Mouse (Mus musculus) lung, adult 2 months (tissue): ENCODE results near the gene Rsph4a.

Experiments
- CTCF ChIP-seq: fragments of 200-500 bp; IDR thresholded peaks from 2 replicates; pipeline ENCODE4 v1.5.1; 2011; ENCODE audit warnings: mild to moderate bottlenecking, low read length, control low read depth; ENCODE audit not compliant: insufficient read depth
- POLR2A ChIP-seq: fragments of 200-500 bp; IDR thresholded peaks from 2 replicates; pipeline ENCODE4 v1.6.1; 2011; ENCODE audit warnings: low read depth, mild to moderate bottlenecking, control low read depth, low read length, borderline replicate concordance; ENCODE audit errors: extremely low read depth

GRCm38 (mm10) chr10:33865994-33866393 lies 38.9 kb upstream of the Rsph4a start:
- no peak for TF ChIP-seq CTCF
- no peak for TF ChIP-seq POLR2A
